Mouse (Mus musculus) CD4-positive naive resting alpha-beta T cell, adult 76 days (primary cell): ENCODE results near the gene Zfp865. TPM values are rescaled to one million over a fixed set of nuclear protein-coding genes. Genes with fewer than 3 reads are reported as not detected.

Experiments
- total RNA-seq: library from RNA; stranded (reverse); gene quantifications from one replicate; pipeline ENCODE4 v1.2.4, GENCODE M21; 2023

The Zfp865 gene
- 59.4 TPM for total RNA-seq

GRCm38 (mm10) chr7:5020000-5020681, at the start of gene Zfp865, which contains the start of gene Ccdc106:
Zfp865 (plus strand) TSS chr7:5020376.
Ccdc106 (plus strand) TSS chr7:5020553.

GRCm38 (mm10) chr7:4971068-4971467, 49.1 kb upstream of the Zfp865 start, which contains the start of gene Sbk3:
Sbk3 (minus strand) TSS chr7:4971168.

GRCm38 (mm10) chr7:4996003-4996895, 23.9 kb upstream of the Zfp865 start, which contains the start of gene Zfp579:
Zfp579 (minus strand) TSS chr7:4996158.

GRCm38 (mm10) chr7:5014251-5015117, 5.7 kb upstream of the Zfp865 start, which contains the start of the genes Zfp524 and Fiz1:
Zfp524 (plus strand) TSS chr7:5014415.
Fiz1 (minus strand) TSS chr7:5014697.

GRCm38 (mm10) chr7:5015118-5016001, 4.8 kb upstream of the Zfp865 start, which contains the start of gene Gm44973:
Gm44973 (plus strand) TSS chr7:5015496.

GRCm38 (mm10) chr7:5033818-5034217, 13.6 kb downstream of the Zfp865 start, which contains the start of gene 4632433K11Rik:
4632433K11Rik (plus strand) TSS chr7:5034118.

GRCm38 (mm10) chr7:5038109-5038732, 18.0 kb downstream of the Zfp865 start, which contains the start of gene Zfp784:
Zfp784 (minus strand) TSS chr7:5038446.

GRCm38 (mm10) chr7:5051193-5052192, 31.3 kb downstream of the Zfp865 start, which contains the start of gene Zfp580:
Zfp580 (plus strand) TSS chr7:5051538.

GRCm38 (mm10) chr7:5061774-5062359, 41.7 kb downstream of the Zfp865 start, which contains the start of gene U2af2:
U2af2 (plus strand) TSS chr7:5062143.

GRCm38 (mm10) chr7:5080010-5080751, 60.0 kb downstream of the Zfp865 start, which contains the start of gene Epn1:
Epn1 (plus strand) TSS chr7:5080235.

Other genes with a start within 250 kb of the Zfp865 start
- not detected for gene Fam71e2, start 249.1 kb upstream of the Zfp865 start, total RNA-seq
- gene Il11, start 237.5 kb upstream of the Zfp865 start, total RNA-seq: not detected
- gene Tmem190, start 237.4 kb upstream of the Zfp865 start, total RNA-seq: not detected
- gene Tmem238, start 230.7 kb upstream of the Zfp865 start, total RNA-seq: 1.7 TPM
- 1,948 TPM for gene Rpl28, start 227.5 kb upstream of the Zfp865 start, total RNA-seq
- 177 TPM for gene Ube2s, start 207.8 kb upstream of the Zfp865 start, total RNA-seq
- 0.44 TPM for gene Shisa7, start 175.7 kb upstream of the Zfp865 start, total RNA-seq
- gene Isoc2b, start 150.1 kb upstream of the Zfp865 start, total RNA-seq: 5.8 TPM
- 9.6 TPM for gene Isoc2a, start 143.2 kb upstream of the Zfp865 start, total RNA-seq
- gene Gm36210, start 113.9 kb upstream of the Zfp865 start, total RNA-seq: not detected
- 42.6 TPM for gene Zfp628, start 105.2 kb upstream of the Zfp865 start, total RNA-seq
- 12.2 TPM for gene Nat14, start 98.3 kb upstream of the Zfp865 start, total RNA-seq
- gene Ssc5d, start 94.6 kb upstream of the Zfp865 start, total RNA-seq: 0.38 TPM
- gene Sbk2, start 56.0 kb upstream of the Zfp865 start, total RNA-seq: 0.23 TPM
- gene Sbk3, start 49.2 kb upstream of the Zfp865 start, total RNA-seq: not detected
- gene Zfp579, start 24.2 kb upstream of the Zfp865 start, total RNA-seq: 28.5 TPM
- 10.3 TPM for gene Zfp524, start 6.0 kb upstream of the Zfp865 start, total RNA-seq
- gene Fiz1, start 5.7 kb upstream of the Zfp865 start, total RNA-seq: 59.9 TPM
- gene Gm44973, start 4.9 kb upstream of the Zfp865 start, total RNA-seq: not detected
- 0.23 TPM for gene Ccdc106, start 177 bp downstream of the Zfp865 start, total RNA-seq
- 1.7 TPM for gene 4632433K11Rik, start 13.7 kb downstream of the Zfp865 start, total RNA-seq
- 7.5 TPM for gene Zfp784, start 18.1 kb downstream of the Zfp865 start, total RNA-seq
- 2.5 TPM for gene Zfp580, start 31.2 kb downstream of the Zfp865 start, total RNA-seq
- gene U2af2, start 41.8 kb downstream of the Zfp865 start, total RNA-seq: 436 TPM
- 114 TPM for gene Epn1, start 59.9 kb downstream of the Zfp865 start, total RNA-seq
- not detected for gene Rfpl4, start 96.6 kb downstream of the Zfp865 start, total RNA-seq
- gene Rasl2-9, start 105.6 kb downstream of the Zfp865 start, total RNA-seq: not detected
- not detected for gene Vmn1r55, start 129.3 kb downstream of the Zfp865 start, total RNA-seq
- not detected for gene Vmn1r56, start 176.4 kb downstream of the Zfp865 start, total RNA-seq
- gene Vmn1r57, start 198.1 kb downstream of the Zfp865 start, total RNA-seq: not detected